Mouse (Mus musculus): ENCODE measurements around the gene Abca6.

Abca6 gene

GRCm38 (mm10) chr11:110251534-110251933, at the start of gene Abca6:
Gene Abca6, minus strand, starts transcription at chr11:110251776.
- no peak for DNase-seq (ENCODE audit: low spot score)

DNA sequence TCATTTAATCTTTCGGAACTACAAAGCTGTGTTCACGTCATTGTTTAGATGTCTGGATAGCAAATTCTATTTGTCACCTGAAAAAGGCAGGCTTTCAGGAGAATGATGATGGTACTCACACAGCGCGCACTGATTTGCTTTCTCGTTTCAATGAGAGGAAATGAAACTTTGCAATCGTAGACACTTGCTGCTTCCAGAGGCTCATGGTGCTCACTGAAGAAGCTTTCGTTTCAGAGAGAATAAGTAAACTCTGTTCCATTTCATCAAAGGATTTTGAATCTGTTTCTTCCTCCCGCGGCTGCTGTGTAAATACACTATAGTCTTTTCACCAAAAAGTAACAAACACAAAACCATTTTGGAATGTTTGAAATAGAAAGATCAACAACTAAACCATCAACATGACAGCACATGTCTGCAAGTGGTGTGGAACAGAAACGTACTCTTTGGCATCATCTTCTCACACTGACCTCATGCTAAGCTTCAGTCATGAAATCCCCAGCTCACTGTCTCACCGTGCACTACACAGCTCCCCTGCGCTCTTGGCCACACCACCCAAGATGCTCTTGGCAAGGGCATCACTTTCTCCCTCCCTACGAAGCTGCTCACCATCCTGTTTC, 46.4 kb upstream of the Abca6 start:
- no peak for DNase-seq (ENCODE audit: low spot score)

- DNase-seq (ENCODE audit: low spot score), result no peak
Measured at GRCm38 (mm10) chr11:110290586-110290985, 39.0 kb upstream of the Abca6 start.

GRCm38 (mm10) chr11:110288423-110288822, 36.8 kb upstream of the Abca6 start:
- DNase-seq (ENCODE audit: low spot score), result no peak

DNA sequence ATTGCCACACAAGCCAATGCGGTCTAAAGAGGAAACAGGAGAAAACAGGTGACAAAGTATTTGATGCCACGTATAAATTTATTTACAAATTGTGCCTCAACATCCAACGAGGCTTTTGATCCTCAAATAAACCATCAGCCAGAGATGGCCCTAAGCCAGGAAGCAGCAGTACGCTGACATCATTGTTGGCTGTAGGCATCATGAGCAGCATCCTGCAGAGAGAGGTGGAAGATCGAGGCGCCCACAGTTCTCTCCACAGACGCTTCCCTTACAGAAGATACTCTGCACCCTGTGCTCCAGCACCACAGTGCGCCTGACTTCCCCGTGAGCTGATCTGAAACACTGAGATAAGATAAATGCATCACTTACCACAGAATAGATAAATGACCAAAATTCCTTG, 36.1 kb upstream of the Abca6 start:
- DNase-seq (ENCODE audit: low spot score), result no peak

- DNase-seq (ENCODE audit: low spot score), result no peak
Measured at GRCm38 (mm10) chr11:110286331-110286730, 34.8 kb upstream of the Abca6 start.

DNA sequence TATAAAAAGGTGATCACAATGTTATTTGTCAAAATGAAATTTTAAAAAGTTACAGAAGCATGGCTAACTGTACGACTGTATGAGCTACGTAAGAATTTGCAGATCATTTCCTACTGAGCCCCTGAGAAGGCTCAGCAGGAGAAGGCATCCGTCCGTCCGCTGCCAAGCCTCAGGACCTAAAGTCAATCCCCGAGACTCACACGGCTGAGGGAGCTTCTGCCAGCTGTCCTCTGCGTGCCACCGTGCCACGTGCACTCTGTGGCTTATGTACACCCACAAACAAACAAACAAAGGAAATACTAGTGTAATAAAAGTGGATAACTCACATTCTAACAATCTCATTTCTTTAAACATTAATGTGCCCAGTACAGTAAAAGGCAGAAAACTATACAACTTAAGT, 33.3 kb upstream of the Abca6 start:
- DNase-seq (ENCODE audit: low spot score), result no peak

DNA sequence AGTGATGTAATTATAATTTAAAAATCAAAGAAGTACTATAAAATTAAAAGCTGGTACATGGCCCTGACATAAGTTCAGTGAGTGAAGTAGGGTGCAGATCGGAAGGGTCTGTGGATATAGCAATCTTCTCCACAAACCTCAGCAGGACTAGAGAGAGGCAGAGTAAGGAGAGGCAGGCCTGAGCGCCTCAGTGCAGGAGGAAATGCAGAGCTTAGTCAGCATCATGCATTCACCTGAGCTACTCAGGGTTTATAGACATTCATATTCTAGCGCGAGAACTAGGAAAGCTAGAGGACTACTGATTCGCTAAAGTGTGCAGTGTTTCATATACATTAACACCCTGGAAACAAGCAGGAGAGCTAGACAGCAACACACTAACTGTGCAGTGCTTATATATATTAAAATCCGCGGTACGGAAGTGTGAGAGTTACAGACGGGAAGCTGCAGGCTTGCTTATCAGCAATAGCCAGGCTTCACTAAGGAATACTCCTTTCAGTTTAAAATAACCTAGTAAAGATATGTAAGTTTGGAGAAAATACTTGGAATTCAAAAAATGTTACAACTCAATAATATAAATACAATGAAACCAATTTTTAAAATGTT, 32.7 kb upstream of the Abca6 start:
- DNase-seq (ENCODE audit: low spot score), result no peak

GRCm38 (mm10) chr11:110274794-110275193, 23.2 kb upstream of the Abca6 start:
- no peak for DNase-seq (ENCODE audit: low spot score)

DNA sequence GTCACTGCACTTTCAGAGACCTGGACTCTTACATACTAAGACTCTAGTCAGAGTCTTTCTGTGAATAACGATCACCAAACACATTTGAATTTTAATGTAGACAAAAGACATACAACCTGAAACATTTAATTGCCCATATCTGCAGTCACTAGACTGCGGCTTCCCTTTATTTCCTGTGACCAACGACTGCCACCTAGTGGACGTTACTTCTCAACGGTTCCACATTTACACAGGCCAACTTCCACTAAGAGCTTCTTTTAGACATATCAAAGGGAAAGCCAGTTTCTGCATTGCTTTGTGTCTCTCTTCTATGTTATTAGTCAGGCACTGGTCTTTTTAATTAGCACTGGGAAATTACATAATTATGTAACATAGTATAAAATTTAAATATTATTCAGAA, 20.2 kb upstream of the Abca6 start:
- DNase-seq (ENCODE audit: low spot score), result peak; percentile 26

- peak; percentile 51 for DNase-seq (ENCODE audit: low spot score)
Measured at GRCm38 (mm10) chr11:110268244-110268844, 16.8 kb upstream of the Abca6 start.

- DNase-seq (ENCODE audit: low spot score), result no peak
Measured at GRCm38 (mm10) chr11:110267232-110267631, 15.7 kb upstream of the Abca6 start.

- no peak for DNase-seq (ENCODE audit: low spot score)
Measured at GRCm38 (mm10) chr11:110266757-110267156, 15.2 kb upstream of the Abca6 start.

DNA sequence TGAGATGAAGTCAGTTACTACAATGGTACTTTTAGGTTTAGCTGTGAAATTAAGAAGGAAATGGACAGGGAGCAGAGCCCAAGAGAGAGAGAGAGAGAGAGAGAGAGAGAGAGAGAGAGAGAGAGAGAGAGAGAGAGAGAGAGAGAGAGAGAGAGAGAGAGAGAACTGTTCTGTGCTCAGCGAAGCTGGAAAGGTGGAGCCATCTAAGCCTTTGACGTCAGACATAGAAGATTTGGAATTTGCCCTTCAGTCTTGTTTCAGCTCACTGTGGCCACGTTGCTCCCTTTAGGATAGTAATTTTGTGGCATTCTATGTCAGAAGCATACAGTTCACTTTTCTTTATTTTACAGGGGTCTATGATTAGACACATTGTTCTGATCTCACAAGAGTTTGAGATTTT, 10.3 kb upstream of the Abca6 start:
- DNase-seq (ENCODE audit: low spot score), result no peak

DNA sequence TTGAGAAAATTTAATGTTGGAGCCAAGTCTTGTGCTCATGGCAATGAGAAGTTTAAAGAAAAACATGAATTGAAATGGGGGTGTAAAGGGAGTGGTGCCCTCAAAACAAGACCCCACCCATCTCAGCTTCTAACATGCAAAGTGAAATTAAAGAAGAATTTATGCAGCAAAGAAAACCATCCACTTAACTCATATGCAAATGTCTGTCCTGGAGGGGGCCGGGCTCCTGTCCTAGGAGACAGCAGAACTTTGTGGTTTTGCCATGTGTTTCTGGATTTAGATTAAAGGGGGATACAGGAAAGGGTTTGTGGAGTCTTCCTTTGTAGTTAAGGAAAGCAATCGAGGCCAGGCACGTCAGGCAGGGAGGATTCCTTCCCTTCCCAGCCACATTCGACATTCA, 6.3 kb upstream of the Abca6 start:
- DNase-seq (ENCODE audit: low spot score), result no peak

DNA sequence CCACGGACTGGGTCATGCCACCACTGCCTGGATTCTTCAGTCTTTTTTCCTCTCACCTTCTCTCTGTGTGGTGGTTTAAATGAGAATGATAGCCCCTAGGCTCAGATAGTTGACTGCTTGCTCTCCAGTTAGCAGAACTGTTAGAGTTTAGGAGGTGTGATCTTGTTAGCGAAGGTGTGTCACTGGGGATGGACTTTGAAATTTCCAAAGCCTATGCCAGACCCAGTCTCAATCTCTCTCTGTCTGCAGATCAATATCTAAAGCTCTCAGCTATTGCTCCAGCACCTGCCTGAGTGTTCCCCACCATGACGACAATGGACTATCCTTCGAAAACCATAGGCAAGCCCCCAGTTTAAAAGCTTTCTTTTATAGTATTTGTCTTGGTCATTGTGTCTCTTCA, 5.5 kb upstream of the Abca6 start:
- no peak for DNase-seq (ENCODE audit: low spot score)

DNA sequence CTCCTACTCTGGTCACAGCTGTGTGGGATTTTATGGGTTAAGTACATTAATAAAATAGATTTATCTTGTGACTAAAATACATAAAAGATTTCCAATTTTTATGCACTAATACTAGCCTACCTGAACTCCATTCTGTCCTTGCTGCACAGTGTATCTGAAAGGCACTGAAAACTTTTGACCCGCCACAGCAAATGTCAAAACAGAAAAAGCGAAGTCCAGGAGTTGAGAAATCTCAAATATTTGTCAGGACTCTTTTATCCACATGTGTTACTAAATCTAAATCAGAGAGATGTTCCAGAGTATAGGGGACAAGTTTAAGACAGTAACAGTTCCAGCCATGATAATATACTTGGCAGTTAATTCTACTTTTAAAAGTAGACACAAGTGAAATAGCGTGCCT, 680 bp upstream of the Abca6 start:
- no peak for DNase-seq (ENCODE audit: low spot score)

GRCm38 (mm10) chr11:110244730-110245129, 6.8 kb downstream of the Abca6 start:
- DNase-seq (ENCODE audit: low spot score), result no peak

DNA sequence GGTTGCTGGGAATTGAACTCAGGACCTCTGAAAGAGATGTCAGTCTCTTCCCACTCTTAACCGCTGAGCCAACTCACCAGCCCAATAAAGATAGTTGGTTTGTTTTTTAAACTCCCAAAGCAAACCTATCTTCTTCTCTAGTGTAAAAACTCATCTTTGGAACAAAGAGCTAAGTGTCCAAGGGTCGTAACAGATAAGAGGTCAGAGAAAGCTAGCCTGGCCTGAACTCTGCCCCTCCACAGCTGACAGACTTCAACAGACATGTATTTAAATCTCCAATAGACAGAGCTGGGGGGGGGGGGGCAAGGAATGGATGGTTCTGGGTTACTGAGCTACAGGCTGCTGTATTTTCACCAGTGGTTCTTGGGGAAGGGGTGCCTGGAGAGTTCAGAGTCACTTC, 14.1 kb downstream of the Abca6 start:
- DNase-seq (ENCODE audit: low spot score), result no peak

GRCm38 (mm10) chr11:110232975-110233374, 18.6 kb downstream of the Abca6 start:
- no peak for DNase-seq (ENCODE audit: low spot score)

DNA sequence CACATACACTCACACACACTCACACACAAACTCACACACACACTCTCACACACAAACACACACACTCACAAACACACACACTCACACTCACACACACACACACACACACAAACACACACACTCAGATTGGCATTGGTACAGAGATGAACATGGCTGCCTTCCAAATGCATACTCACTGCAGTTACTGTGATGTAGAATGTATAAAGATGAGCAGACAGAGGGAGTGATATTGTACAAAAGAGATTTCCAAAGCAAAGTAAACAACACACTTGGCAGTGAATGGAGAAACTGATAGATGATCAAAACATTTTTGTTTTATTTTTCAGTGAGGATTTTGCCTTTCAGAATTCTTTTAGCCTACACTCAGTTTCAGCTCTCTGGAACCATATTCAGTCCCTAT, 34.5 kb downstream of the Abca6 start:
- no peak for DNase-seq (ENCODE audit: low spot score)

DNA sequence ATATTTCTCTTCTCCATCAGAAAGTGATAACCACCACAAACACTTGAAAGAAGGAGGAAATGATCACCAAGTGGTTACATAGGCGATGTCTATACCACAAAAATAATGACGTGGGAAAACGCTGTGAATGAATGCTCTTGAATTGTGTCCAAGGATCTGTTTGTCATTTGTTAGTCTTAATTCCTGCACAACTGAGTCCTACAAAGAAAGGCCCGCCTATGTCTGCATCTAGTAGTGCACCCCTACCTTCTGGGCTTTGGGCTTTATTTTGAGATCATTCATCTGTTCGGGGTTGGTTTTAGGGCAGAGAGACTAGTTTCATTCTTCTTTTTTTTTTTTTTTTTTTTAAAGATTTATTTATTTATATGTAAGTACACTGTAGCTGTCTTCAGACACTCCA, 47.6 kb downstream of the Abca6 start:
- DNase-seq (ENCODE audit: low spot score), result no peak

- DNase-seq (ENCODE audit: low spot score), result no peak
Measured at GRCm38 (mm10) chr11:110198882-110199281, 52.7 kb downstream of the Abca6 start.

Measured in left cerebral cortex, adult 11 months (tissue).